Mouse (Mus musculus): ENCODE measurements at regions not wholly inside any gene's neighbourhood (a gene's known extent, or its start where the extent isn't known, plus 50 kb on each side); places are given as distances from the start of the nearest gene placed in this dataset.

DNA sequence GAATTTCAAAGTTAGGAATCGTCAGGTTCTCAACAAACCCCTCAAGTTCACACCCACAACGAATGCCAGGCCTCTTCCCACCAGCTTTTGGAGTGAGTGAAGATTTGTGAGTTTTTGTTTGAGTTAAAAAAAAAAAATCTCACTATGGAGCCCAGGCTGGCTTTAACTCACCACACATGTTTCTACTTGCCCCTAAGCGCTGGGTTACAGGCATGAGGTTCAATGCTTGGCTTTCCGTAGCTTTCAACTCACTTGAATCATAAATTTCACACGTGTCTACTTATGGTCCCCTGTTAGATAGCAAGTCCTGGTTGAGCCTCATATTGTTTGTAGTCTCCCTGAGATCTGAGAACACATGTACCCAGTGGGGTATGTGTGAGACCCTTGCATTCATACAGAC, 122.8 kb upstream of the Efna5 start:
- no peak for DNase-seq (ENCODE audit: low read depth, low spot score)

DNA sequence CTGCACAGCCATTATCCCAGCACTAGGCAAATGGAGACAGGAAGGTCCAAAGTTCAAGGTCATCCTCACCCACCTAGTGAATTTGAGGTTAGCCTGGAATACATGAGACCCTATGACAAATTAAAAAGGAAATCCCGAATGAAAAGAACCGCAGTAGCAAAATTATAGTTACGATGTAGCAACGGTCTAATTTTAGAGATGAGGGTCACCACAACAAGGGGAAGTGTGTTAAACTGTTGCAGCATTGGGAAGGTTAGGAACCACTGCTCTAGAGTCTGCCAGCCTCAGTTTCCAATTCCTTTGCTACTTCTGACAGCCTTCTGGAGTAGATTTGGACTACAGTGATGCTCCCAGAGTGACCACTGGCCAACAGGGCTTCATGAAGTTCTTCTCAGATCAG, 121.6 kb upstream of the Efna5 start:
- DNase-seq (ENCODE audit: low read depth, low spot score), result no peak

DNA sequence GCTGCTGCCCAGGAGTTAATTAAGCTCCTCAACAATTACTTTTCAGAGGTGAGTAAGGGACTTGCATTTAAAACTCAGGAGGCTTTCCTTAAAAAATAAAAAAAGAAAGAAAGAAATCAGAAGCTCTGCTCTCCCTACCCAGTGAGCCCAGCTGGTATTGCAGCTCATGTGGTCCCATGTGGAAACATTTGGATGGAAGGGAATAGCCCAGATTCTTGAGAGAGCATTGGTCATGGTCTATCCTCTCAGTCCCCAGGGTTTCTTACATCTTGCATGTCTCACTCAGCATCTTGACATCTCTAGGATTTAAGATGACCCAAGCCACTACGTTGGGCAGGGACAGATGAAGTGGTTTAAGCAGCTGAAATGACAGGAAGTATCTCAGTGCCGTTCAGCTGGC, 120.8 kb upstream of the Efna5 start:
- DNase-seq (ENCODE audit: low read depth, low spot score), result no peak

DNA sequence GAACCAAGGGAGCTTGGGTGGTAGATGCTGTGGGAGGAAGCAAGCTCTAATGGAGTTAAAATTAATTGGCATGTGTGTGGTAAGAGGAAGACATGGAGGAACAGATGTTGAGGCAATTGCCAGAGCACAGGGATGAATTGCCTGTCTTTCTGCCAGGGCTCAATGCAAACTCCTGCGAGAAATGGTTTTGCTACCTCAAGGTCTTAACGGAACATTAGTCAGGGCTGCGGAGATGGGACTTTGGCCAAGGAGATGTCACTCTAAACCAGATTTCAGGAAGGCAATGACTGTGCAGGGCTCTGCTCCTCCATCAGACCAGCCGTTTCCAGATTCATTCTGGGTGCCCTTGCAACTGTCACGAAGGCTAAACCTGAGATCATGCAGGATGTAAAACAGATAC, 116.6 kb upstream of the Efna5 start:
- no peak for DNase-seq (ENCODE audit: low read depth, low spot score)

DNA sequence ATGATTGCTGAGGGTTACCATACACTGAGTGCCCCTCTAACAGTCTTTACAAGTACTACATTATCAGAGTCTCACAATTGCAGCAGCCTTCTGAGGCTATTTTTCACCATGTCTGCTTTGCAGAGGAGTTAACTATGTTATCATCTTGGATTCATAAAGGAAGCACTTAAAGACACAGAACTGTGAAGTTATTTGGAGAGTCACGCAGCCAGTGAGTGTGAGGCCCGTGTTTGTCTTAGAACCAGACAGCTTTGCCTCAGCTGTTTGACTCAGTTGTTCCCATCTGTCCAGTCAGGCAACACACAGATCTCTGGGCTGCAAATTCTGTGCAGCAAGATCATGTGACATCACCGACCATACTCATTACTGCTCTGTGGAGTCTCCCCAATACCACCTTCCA, 114.2 kb upstream of the Efna5 start:
- DNase-seq (ENCODE audit: low read depth, low spot score), result peak; percentile 72

DNA sequence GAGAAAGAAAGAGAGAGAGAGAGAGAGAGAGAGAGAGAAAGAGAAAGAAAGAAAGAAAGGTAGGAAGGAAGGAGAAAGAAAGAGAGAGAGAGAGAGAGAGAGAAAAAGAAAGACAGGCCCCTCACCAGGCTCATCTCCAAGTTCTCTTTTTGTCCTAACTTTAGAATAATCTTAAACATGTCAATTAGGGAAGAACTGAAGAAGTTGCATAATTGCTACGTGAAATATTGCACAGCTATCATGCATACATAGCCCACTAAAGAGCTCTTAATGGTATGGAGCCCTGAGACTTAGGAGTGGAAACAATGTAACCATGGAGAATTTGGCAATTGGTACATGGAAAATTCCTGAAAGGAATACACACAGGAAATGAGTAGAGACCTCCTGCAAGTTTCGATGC, 111.9 kb upstream of the Efna5 start:
- DNase-seq (ENCODE audit: low read depth, low spot score), result no peak

DNA sequence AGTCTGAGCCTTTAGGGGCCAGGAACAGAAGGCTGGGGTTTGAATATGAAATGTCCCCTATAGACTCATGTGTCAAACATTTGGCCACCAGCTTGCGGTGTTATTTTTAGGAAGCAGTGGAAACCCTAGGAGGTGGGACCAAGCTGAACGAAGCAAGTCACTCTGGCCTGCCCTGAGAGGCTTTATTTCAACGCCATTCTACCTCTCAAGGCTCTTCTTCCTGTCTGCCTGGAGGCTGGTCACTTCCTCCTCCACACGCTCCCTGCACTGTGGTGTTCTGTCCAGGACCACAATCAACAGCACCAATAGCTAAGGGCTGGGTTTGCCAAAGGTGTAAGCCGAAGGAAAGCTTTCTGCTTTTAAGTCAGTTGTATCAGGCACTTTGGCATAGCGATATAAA, 105.2 kb upstream of the Efna5 start:
- no peak for DNase-seq (ENCODE audit: low read depth, low spot score)

DNA sequence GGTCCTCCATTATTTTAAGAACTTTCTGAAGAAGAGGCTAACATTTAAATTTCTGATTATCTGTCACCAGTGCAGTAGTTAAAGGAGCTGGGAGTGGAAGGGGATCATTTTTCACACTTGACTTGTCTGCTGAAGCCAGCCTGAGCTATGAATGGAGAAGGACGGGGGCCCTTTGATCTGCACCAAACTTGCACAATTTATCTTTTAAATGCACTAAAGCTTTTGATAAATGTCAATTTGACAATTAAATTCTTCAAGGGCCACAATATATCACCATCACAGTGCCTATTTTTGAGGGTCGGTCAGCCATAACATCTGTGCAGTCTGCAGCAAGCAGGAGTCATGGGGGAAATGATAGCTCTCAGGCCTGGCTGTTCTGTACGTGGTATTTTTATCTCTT, 99.2 kb upstream of the Efna5 start:
- DNase-seq (ENCODE audit: low read depth, low spot score), result no peak

DNA sequence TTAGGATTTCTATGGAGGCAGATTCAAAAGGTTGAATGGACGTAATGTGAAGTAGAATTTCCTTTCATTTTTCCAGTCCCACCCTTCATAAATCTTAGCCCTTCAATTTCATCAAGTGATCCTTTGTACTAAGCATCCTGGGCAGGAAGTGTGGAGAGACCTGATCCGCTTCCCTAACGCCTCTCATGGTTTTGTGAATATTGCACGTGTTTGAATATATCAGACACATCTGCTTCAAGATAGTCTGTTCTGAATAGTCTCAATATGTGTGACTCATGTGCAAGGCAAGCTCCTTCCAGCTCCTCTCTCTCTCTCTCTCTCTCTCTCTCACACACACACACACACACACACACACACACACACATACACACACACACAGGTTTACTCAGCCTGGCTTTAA, 96.4 kb upstream of the Efna5 start:
- DNase-seq (ENCODE audit: low read depth, low spot score), result no peak

DNA sequence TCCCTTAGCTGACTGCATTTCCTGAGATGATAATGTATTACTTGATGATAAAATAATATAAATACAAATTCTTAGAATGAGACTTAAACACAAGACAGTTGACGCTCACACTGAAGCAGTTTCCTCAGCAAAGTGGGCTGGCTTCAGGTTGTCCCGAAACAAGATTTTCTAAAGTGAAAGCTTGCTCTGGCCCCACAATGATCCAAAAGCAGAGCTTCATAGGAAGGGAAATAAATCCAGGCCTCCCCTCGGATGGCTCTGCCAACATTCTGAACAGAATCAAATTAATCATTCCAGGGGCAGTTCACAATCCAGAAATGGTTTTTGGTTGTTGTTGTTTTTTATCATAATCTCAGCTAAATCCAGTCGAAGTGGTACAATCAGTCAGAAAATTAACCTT, 96.0 kb upstream of the Efna5 start:
- no peak for DNase-seq (ENCODE audit: low read depth, low spot score)

DNA sequence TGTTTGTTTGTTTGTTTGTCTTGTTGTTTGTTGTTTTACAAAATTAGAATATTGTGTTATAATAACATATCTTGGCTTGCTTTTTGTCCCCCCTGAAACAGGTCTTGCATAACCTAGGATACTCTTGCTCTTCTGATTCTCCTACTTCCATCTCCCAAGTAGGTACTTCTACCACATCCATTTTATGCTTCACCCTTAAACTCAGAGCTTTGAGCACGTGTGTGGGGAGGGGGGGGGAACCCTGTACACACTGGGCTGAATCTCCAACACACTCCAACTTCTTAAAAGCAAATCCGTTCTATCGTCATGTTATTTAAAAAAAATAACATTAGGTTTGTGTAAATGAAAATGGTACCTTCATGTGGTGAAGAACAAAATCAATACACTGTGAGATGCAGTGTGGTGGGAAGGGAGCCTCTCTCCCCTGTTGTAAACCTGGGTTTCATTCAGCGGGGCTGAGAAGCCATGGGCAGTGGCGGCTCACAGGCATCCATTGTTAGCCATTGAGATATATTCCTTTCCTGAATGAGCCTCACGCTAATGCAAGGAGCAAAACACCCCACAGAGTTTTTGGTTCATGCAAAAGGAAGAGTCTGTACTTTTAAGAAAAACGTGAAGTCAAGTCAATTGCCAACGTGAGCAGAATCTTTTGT, 93.6 kb upstream of the Efna5 start:
- DNase-seq (ENCODE audit: low read depth, low spot score), result no peak

DNA sequence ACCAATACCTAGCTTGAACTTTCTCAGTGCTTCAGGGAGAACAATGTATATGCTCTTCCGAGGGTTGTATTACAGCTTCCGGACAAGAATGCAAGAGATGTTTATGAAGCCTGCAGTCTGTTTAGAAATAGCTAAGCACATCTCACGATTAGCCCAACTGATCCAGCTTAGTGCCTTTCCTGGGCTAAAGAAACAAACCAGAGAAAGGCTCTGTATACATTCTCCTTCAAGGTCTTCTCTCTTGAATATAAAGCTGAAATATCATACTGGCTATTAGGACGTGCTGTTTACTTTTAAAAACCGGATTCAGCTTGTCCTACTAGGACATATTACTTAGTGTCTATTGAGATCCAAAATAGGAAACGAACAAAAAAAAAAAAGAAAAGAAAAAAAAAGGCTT, 87.9 kb upstream of the Efna5 start:
- no peak for DNase-seq (ENCODE audit: low read depth, low spot score)

DNA sequence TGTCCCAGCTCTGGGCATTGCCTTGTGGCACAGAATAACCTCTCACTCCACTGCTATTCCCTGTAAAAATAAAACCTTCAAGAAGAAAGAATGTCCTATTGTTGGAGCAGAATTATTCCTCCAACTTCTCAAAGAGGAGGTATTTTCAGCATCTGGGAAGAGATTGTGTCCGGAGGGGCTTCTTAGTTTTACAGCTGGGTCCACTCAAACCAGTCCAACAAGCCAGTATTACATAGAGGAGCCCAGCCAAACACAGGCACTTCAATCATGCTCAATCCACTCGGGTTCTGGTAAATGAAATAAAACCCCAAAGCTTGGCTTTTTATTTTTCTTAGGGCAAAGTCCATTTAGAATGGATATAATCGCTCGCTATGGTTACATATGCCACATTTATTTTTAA, 82.7 kb upstream of the Efna5 start:
- no peak for DNase-seq (ENCODE audit: low read depth, low spot score)

DNA sequence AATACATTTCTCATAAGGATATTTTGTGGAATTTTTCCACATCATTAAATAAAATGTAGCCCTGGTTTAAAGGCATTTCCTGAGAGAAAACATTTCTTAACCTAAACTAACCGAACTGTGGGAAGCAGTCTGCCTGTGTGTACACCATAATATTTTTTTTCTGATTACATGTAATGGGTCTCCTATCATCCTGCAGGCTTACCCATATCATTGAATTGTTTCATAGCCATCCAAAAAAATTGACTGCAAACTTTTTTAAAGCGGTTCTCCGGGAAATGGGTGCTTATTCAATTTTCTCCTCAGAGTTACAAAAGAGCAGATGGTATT, 81.1 kb upstream of the Efna5 start:
- DNase-seq (ENCODE audit: low read depth, low spot score), result no peak

DNA sequence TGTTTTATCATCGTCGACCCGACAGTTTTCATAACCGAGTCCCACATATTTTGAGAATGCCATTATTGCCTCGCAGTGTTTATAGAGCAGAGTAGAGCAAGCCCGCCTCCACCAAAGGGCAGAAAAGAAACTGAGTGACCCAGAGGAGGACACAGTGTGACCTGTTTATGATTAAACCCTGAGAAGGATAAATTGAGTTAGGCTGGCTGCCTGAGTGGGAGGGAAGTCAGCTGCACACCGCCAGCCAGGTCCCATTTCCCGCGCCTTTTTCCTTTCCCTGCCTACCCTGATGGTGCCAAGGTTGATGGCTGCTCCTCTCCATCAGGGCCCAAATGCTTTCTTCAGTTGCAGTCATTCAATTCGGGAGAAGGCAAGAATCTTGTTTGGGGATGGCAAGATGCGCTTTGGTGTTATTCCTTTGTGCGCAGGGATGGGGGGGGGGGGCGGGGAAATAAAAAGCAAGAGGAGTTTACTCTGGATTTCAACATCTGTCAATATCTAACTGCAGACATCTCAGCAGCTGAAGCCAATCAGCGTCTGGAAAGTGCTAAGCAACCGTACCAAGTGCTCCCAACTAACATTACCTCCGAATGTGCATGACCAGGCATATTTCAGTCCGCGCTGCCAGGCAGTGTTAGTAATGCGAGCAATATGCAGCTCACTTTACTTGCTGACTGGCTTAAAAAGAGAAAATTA, 80.6 kb upstream of the Efna5 start:
- DNase-seq (ENCODE audit: low read depth, low spot score), result no peak

DNA sequence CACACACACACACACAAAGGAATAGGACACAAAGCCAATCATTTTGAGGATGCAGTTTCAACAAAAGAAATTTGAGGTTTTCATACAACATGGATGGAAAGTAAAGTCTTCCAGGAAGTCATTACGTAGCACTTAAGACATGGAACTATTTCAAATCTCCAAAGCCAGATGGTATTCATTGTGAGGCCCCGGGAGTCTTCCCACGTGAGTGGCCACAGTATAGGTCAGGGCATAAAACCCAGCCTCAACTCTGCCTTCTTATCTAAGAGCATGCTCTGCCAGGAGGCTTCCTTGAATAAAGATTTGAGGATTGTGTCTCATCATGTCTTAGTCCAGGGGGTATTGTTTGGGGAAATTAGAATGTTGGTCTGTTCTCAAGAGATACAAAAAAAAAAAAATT, 78.0 kb upstream of the Efna5 start:
- DNase-seq (ENCODE audit: low read depth, low spot score), result no peak

DNA sequence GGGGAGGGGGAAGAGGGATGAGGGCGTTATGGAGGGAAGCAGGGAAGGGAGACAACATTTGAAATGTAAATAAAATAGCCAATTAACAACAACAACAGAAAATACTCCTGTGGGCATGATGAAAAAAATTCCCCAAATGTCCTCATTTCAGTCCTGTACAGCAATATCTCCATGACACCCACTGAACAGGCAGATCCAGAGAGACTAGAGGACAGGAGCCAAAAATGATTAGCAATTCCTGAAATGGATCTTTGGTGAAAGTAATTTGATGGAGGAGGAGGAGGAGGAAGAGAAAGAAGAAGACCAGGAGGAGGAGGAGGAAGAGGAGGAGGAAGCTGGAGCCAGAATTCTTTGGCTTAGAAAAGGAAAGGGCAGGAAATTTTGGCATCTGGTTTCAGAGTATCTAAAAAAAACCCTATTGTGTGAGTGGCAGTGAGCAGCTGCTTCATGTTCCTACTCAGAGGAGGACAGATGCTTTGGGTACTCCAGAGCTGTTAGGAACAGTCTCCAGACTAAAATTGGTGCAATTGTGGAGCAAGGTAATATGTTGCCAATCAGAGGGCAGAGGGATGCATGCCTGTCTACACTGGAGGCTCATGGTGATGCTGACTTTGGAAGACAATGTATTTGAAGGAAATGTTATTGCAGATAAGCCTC, 66.5 kb upstream of the Efna5 start:
- DNase-seq (ENCODE audit: low read depth, low spot score), result peak; percentile 75

DNA sequence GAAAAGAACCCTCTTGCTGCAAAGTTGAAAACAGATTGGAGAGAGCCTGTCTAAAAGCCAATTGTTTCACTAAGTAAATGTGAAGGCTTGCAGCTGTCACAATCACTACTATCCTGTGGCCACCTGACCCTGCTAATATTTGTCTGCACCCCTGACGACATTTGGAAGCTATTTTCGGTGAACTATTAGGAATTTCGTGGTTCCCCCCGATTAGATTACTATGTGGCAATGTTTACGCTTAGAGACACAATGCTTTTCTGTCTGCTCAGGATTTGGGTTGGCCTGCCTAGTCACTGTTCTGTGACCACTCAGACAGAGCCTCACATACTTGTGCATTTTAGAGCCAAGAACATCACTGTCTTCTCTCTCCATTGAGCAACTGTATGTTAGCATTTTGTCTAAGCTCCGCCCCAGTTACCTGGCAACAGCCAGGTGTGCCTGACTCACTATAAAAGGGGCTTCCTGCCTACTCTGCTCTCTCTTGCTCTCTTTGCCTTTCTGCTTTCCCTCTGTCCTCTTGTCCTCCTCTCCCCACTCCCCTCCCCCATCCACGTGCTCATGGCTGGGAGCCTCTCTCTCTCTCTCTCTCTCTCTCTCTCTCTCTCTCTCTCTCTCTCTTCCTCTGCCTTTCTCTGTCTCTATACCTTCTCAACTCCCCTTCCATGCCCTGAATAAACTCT, 59.6 kb upstream of the Efna5 start:
- no peak for DNase-seq (ENCODE audit: low read depth, low spot score)

DNA sequence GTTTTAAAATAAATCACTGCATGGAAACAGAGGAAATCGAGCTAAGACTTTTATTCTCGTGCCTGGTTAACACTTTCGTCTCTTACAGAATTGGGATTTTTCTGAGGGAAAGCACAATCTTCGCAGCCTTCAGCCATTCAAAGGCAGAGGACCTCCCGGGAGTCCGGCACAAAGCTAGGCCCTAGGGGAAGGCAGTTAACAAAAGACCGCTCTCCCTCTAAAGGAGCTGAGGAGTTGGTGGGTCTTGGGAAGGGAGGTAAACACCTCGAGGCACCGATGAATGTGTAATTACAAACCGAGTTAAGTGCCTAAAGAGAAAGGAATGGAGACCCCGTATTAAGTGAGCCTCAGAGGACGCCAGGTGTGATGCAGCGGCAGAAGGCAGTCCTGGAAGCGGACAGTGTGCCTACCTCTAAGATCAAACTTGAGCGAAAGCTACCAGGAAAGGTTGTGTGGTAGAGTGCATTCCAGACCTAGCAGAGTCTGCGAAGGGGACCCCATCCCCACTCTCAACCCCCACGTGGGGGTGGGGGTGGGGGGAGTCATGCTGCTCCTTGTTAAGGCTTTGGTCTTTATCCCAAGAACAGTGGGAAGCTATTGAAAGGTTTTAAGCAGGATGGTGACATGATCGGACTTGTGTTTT, 58.9 kb upstream of the Efna5 start:
- no peak for DNase-seq (ENCODE audit: low read depth, low spot score)

DNA sequence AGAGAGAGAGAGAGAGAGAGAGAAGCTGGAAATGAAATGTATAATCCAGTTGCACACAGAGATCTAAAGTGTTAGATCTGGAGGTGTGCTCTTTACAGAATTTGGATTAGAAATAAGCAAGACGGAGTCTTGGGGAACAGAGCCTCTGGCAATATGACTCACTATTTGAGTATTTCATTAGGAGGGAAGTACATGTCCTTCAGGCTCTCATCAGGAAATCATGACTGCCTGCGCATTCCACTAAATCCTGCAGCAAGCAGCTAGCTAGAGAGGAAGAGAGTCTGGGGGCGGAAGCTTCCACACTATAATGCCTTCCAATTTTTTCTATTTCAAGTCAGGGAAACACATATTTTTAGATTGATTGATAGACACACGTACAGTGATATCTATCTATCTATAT, 58.1 kb upstream of the Efna5 start:
- peak; percentile 36 for DNase-seq (ENCODE audit: low read depth, low spot score)

Data from telencephalon, adult 2 months (tissue).